9 mouse cellular contexts compared by ENCODE assay signal in the genomic region with DNA sequence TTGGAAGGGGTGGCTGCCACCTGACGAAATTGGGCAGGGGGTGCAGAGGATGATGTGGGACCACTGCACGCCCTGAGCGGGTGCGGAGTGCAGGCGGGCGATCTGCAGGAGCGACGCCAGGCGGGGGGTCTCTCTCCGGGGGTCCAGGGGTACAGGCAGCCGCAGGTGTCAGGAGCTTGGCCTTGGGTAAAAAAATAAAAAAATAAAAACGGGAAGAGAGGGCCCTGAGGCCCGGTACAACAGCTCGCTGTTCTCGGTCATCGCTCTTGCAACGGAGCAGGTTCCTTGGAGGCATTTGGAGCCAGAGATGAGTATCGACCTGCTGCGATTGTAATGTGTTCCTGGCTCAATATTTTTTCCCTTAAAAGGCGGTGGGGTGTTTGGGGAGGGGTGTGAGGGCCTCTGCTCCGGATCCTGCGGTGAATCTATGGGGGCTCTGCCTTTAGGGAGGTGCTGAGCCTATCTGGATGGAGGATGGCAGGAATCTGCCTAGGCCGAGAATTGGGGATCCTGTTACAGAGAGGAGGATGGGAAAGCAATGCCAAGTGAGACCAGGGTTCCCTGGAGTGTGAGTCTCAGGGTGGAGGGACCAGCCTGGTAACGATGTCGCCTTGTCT. TPM values are rescaled to one million over a fixed set of nuclear protein-coding genes. Genes with fewer than 3 reads are reported as not detected.
DNase-seq lines count a peak whose midpoint lies in the region; ATAC-seq and TF ChIP-seq lines count a peak whose summit lies in the region.
"Had no signal": no experiment of that assay in that cellular context is flagged by ENCODE, and none has a peak within 500 bp of the region (broad histone marks: within the 10 kb centered on the region; RNA-seq: fewer than 3 reads in every experiment).

No protein-coding gene starts in this region.

- no peak for DNase-seq in heart, postnatal 25 days (ENCODE audit: low spot score)
- peak; percentile 14 for DNase-seq in lung, postnatal 10 days
- no peak for DNase-seq in gastrocnemius, postnatal 25 days
- no peak for DNase-seq in spleen, postnatal 10 days (ENCODE audit: low spot score in 2 of 2)

- TF ChIP-seq POLR2A in cortical plate, adult 2 months (IDR thresholded peaks at IDR 0.05; ENCODE audit: extremely low read depth, insufficient read depth, low read length) = no peak

- H3K9me3 ChIP-seq in heart, embryonic 12.5 days (replicated peaks) = no peaks in the 10 kb centered on the region
- H3K9me3 ChIP-seq in E14TG2a.4 (ENCODE audit: low read length) = no peaks in the 10 kb centered on the region
- H3K9me3 ChIP-seq in hindbrain, embryonic 16.5 days (ENCODE audit: control insufficient read depth, low read length) = no peaks in the 10 kb centered on the region

- intact Hi-C loops in heart, postnatal 25 days (cut with DNase I) = no loop called here

- no peaks in the 10 kb centered on the region for H3K36me3 ChIP-seq in heart, embryonic 12.5 days
- no peaks in the 10 kb centered on the region for H3K36me3 ChIP-seq in E14TG2a.4 (ENCODE audit: insufficient read depth, low read length)
- no peaks in the 10 kb centered on the region for H3K36me3 ChIP-seq in hindbrain, embryonic 16.5 days (ENCODE audit: control insufficient read depth, insufficient read depth, low read length)
- H3K36me3 ChIP-seq: G1E had no signal

- TF ChIP-seq CTCF in E14TG2a.4 (conservative IDR thresholded peaks at IDR 0.05; ENCODE audit: low read length) = no peak
- TF ChIP-seq CTCF in cortical plate, adult 2 months (IDR thresholded peaks at IDR 0.05; ENCODE audit: extremely low read depth, insufficient read depth, low read length) = no peak

- peak overlapping the region; percentile 98 for H3K4me2 ChIP-seq in heart, embryonic 12.5 days
- peak overlapping the region; percentile 85 for H3K4me2 ChIP-seq in hindbrain, embryonic 16.5 days (ENCODE audit: low read length)

- no peak overlapping the region for H3K27ac ChIP-seq in heart, embryonic 12.5 days (ENCODE audit: poor library complexity, severe bottlenecking)
- peak overlapping the region; percentile 68; the same call in 1 of the 2 replicates for H3K27ac ChIP-seq in cortical plate, adult 2 months (ENCODE audit: insufficient read depth, low read length)
- peak overlapping the region; percentile 82 for H3K27ac ChIP-seq in hindbrain, embryonic 16.5 days (ENCODE audit: low read depth, low read length)

- peak overlapping the region; percentile 77 for H3K4me3 ChIP-seq in heart, embryonic 12.5 days
- peak overlapping the region; percentile 85 for H3K4me3 ChIP-seq in E14TG2a.4 (replicated peaks; ENCODE audit: low read length)
- peak overlapping the region; percentile 68 for H3K4me3 ChIP-seq in cortical plate, adult 2 months (ENCODE audit: insufficient read depth, low read length)
- peak overlapping the region; percentile 76 for H3K4me3 ChIP-seq in hindbrain, embryonic 16.5 days (ENCODE audit: low read length)

- H3K4me1 ChIP-seq in heart, embryonic 12.5 days (replicated peaks) = peaks cover 8% of the 10 kb centered on the region
- peaks cover 26% of the 10 kb centered on the region for H3K4me1 ChIP-seq in E14TG2a.4 (replicated peaks; ENCODE audit: low read depth, low read length)
- peaks cover 5% of the 10 kb centered on the region for H3K4me1 ChIP-seq in cortical plate, adult 2 months (ENCODE audit: control insufficient read depth, insufficient read depth, low read length)
- peaks cover 16% of the 10 kb centered on the region for H3K4me1 ChIP-seq in hindbrain, embryonic 16.5 days (ENCODE audit: control insufficient read depth, insufficient read depth, low read depth, low read length)

- WGBS in heart, embryonic 12.5 days = 5% methylated on average over 25 of the region's 25 CpGs
- WGBS in hindbrain, embryonic 16.5 days = 1% methylated on average over 25 of the region's 25 CpGs

- peak overlapping the region; percentile 74; the same call in 1 of the 2 replicates for H3K9ac ChIP-seq in heart, embryonic 12.5 days
- peak overlapping the region; percentile 85 for H3K9ac ChIP-seq in hindbrain, embryonic 16.5 days (ENCODE audit: low read depth, low read length)

- H3K27me3 ChIP-seq in heart, embryonic 12.5 days (replicated peaks) = peaks cover 64% of the 10 kb centered on the region
- H3K27me3 ChIP-seq in E14TG2a.4 (ENCODE audit: insufficient read depth, low read length) = peaks cover 75% of the 10 kb centered on the region
- 0 out of 2 replicates have a peak, but pooled peaks cover 4% of the 10 kb centered on the region for H3K27me3 ChIP-seq in hindbrain, embryonic 16.5 days (replicated peaks; ENCODE audit: control insufficient read depth, insufficient read depth, low read length)

- ATAC-seq in heart, embryonic 12.5 days (ENCODE audit: insufficient number of reproducible peaks, low FRiP score) = no peak; the same call in 1 of the 2 replicates
- ATAC-seq in hindbrain, embryonic 16.5 days = no peak

RNA-seq across cellular contexts. Expression of gene Gnaz, which starts 0.8 kb away (rescaled TPM):
- polyA plus RNA-seq in heart, embryonic 12.5 days (2016; fragmentation: Nextera tagmentation; extraction: Ambion mirVana) = 1.2 and 1.6 TPM in 2 replicates
- total RNA-seq in heart, postnatal 25 days (2021) = under 1 TPM; 0.67 to 0.68 TPM
- polyA plus RNA-seq in cortical plate, adult 2 months (2012; rRNA removed) = 82.8 and 85.2 TPM in 2 replicates
- polyA plus RNA-seq in hindbrain, embryonic 16.5 days (2015; fragmentation: Nextera tagmentation; extraction: Ambion mirVana) = 87.3 and 96.0 TPM in 2 replicates
- under 1 TPM; 0.24 to 0.26 TPM for total RNA-seq in gastrocnemius, postnatal 25 days (2021)

Comparison
In these comparisons a context has a peak if more than half of its experiments do, and no peak if none do; other contexts are left out.
1. RNA of gene Gnaz, which starts 0.8 kb away (polyA plus RNA-seq): 87.3 to 96.0 TPM in hindbrain, embryonic 16.5 days and 82.8 to 85.2 TPM in cortical plate, adult 2 months; 1.2 to 1.6 TPM in heart, embryonic 12.5 days; every median in the first group is over 10 times any median in the second.
2. Peak in every context shown above with its lines, with median percentiles within 50 percentile points of each other: H3K4me3 ChIP-seq.